Mouse (Mus musculus) ES-E14 (cell line): ENCODE results near the gene Col4a2. TPM values are rescaled to one million over a fixed set of nuclear protein-coding genes. Genes with fewer than 3 reads are reported as not detected.

ENCODE experiments used
- DNase-seq: peaks from one replicate; pipeline ENCODE4 v3.0.0-alpha.2; 2013; ENCODE audit warnings: low read depth, low spot score
- H3K27ac ChIP-seq: 2 replicates; pipeline ENCODE4 v1.5.1; 2012; ENCODE audit warnings: low read depth, mild to moderate bottlenecking, low read length, moderate library complexity, mixed read lengths; ENCODE audit not compliant: poor library complexity, insufficient read depth, severe bottlenecking
- H3K36me3 ChIP-seq: 2 replicates; pipeline ENCODE4 v1.6.1; 2012; ENCODE audit warnings: mild to moderate bottlenecking, low read length, moderate library complexity, mixed read lengths; ENCODE audit not compliant: control insufficient read depth, poor library complexity, insufficient read depth, severe bottlenecking
- H3K4me1 ChIP-seq, 2 experiments: fragments of 150-350 bp in 1 of 2; sonication (generic) in 1 of 2; 2 replicates each; pipeline ENCODE4 v1.6.1; 2012; ENCODE audit warnings: low read length in 2 of 2, mild to moderate bottlenecking in 1 of 2, mixed read lengths in 1 of 2; ENCODE audit not compliant: control insufficient read depth in 2 of 2, insufficient read depth in 2 of 2, poor library complexity in 1 of 2
- H3K4me3 ChIP-seq, 2 experiments: fragments of 150-350 bp in 1 of 2; sonication (generic) in 1 of 2; 2 replicates each; pipeline ENCODE4 v1.5.1; 2012; ENCODE audit warnings: low read length in 2 of 2, low read depth in 1 of 2, mild to moderate bottlenecking in 1 of 2, mixed read lengths in 1 of 2; ENCODE audit not compliant: insufficient read depth in 1 of 2, poor library complexity in 1 of 2, severe bottlenecking in 1 of 2
- H3K9ac ChIP-seq: 2 replicates; pipeline ENCODE4 v1.6.1; 2012; ENCODE audit warnings: low read depth, mild to moderate bottlenecking, low read length, mixed read lengths; ENCODE audit not compliant: poor library complexity, insufficient read depth, severe bottlenecking
- H3K9me3 ChIP-seq: fragments of 150-350 bp; sonication (generic); 2 replicates; pipeline ENCODE4 v1.6.1; 2012; ENCODE audit warnings: low read depth, mild to moderate bottlenecking, low read length; ENCODE audit not compliant: control insufficient read depth, insufficient read depth
- CHD2 ChIP-seq: IDR thresholded peaks from 2 replicates; pipeline ENCODE4 v1.6.1; 2014; ENCODE audit warnings: mild to moderate bottlenecking, low read depth, low read length, inconsistent platforms
- HCFC1 ChIP-seq: IDR thresholded peaks from 2 replicates; pipeline ENCODE4 v1.6.1; 2012; ENCODE audit warnings: low read length, inconsistent platforms, borderline replicate concordance; ENCODE audit not compliant: insufficient read depth
- MAFK ChIP-seq: IDR thresholded peaks from 2 replicates; pipeline ENCODE4 v1.6.1; 2014; ENCODE audit warnings: mild to moderate bottlenecking, low read depth, low read length, inconsistent platforms; ENCODE audit not compliant: insufficient read depth
- ZC3H11A ChIP-seq: IDR thresholded peaks from 2 replicates; pipeline ENCODE4 v1.6.1; 2012; ENCODE audit warnings: low read depth, mild to moderate bottlenecking, inconsistent platforms, low read length, borderline replicate concordance
- ZNF384 ChIP-seq: IDR thresholded peaks from 2 replicates; pipeline ENCODE4 v1.6.1; 2012; ENCODE audit warnings: low read depth, low read length, inconsistent platforms
- in situ Hi-C, 2 experiments: fragments of 600-800 bp; cut with MboI; formaldehyde crosslinking; loops; one replicate each; pipeline ENCODE4 v1.15.1; 2025; ENCODE audit warnings: low sequenced_read_pairs in 2 of 2, inconsistent platforms in 1 of 2; ENCODE audit not compliant: unreplicated experiment in 2 of 2
- total RNA-seq: library from RNA; depleted of rRNA; stranded (reverse); fragments of 300-350 nt; gene quantifications from 2 replicates; pipeline ENCODE4 v1.2.3, GENCODE M21; 2012

Gene Col4a2
- total RNA-seq, 1 experiment: 102 TPM

- H3K9ac ChIP-seq: no peak overlapping the region
- H3K36me3 ChIP-seq: no peaks in the 10 kb centered on the region
- no peak for TF ChIP-seq MAFK
- TF ChIP-seq ZNF384: no peak
- no peak for TF ChIP-seq ZC3H11A
- TF ChIP-seq HCFC1: no peak
- no peak for TF ChIP-seq CHD2
- no peak overlapping the region for H3K27ac ChIP-seq
- no peaks in the 10 kb centered on the region for H3K9me3 ChIP-seq
- no peaks in the 10 kb centered on the region for H3K4me1 ChIP-seq
- in situ Hi-C loops: no loop called here
- DNase-seq: no peak
- no peak overlapping the region for H3K4me3 ChIP-seq
These were observed 14.7 kb downstream of the Col4a2 start for GRCm38 (mm10) chr8:11327298-11327697.

- Histone ChIP-seq H3K9ac (no peak overlapping the region), H3K36me3 (no peaks in the 10 kb centered on the region), H3K27ac (no peak overlapping the region), H3K4me1 (no peaks in the 10 kb centered on the region), H3K9me3 (no peaks in the 10 kb centered on the region), H3K4me3 (no peak overlapping the region)
- in situ Hi-C loops: no loop called here
- no peak for TF ChIP-seq ZNF384
- TF ChIP-seq MAFK: no peak
- DNase-seq: no peak
These were observed 15.3 kb downstream of the Col4a2 start for GRCm38 (mm10) chr8:11327722-11328417.

GRCm38 (mm10) chr8:11331561-11331960 is 19.0 kb downstream of the Col4a2 start:
- no peaks in the 10 kb centered on the region for H3K4me1 ChIP-seq
- H3K9ac ChIP-seq: no peak overlapping the region

GRCm38 (mm10) chr8:11333746-11334145 is 21.1 kb downstream of the Col4a2 start:
- H3K27ac ChIP-seq: no peak overlapping the region
- in situ Hi-C loops: no loop called here
- H3K4me3 ChIP-seq: no peak overlapping the region

More at GRCm38 (mm10) chr8:11331561-11331960, 19.0 kb downstream of the Col4a2 start:
- Histone ChIP-seq H3K27ac (no peak overlapping the region), H3K9me3 (no peaks in the 10 kb centered on the region), H3K4me3 (no peak overlapping the region), H3K36me3 (no peaks in the 10 kb centered on the region)
- in situ Hi-C loops: no loop called here
- TF ChIP-seq MAFK: no peak
- DNase-seq: no peak

GRCm38 (mm10) chr8:11334493-11334892 is 21.9 kb downstream of the Col4a2 start:
- in situ Hi-C loops: no loop called here
- no peak for TF ChIP-seq ZC3H11A
- no peak for TF ChIP-seq ZNF384
- TF ChIP-seq MAFK: no peak
- no peak for TF ChIP-seq HCFC1
- TF ChIP-seq CHD2: no peak
- no peak overlapping the region for H3K9ac ChIP-seq
- no peaks in the 10 kb centered on the region for H3K9me3 ChIP-seq
- no peak overlapping the region for H3K4me3 ChIP-seq
- no peak for DNase-seq
- H3K27ac ChIP-seq: no peak overlapping the region
- H3K36me3 ChIP-seq: no peaks in the 10 kb centered on the region
- H3K4me1 ChIP-seq: no peaks in the 10 kb centered on the region

More at GRCm38 (mm10) chr8:11333746-11334145, 21.1 kb downstream of the Col4a2 start:
- H3K9me3 ChIP-seq: no peaks in the 10 kb centered on the region
- DNase-seq: no peak
- TF ChIP-seq CHD2: no peak
- no peak overlapping the region for H3K9ac ChIP-seq
- H3K36me3 ChIP-seq: no peaks in the 10 kb centered on the region
- no peaks in the 10 kb centered on the region for H3K4me1 ChIP-seq
